Mouse (Mus musculus): ENCODE data around the gene Btn2a2. TPM values are rescaled to one million over a fixed set of nuclear protein-coding genes. Genes with fewer than 3 reads are reported as not detected.

Btn2a2 gene
- total RNA-seq, 2 experiments from 2014 or later, result not detected

GRCm38 (mm10) chr13:23525901-23526300, 37.2 kb upstream of the Btn2a2 start:
- intact Hi-C loops (cut with DNase I), result loop anchor here (2.0 to 10.0 kb wide), 2 partner anchors 95 to 1811 kb away; partner anchors contain the start of genes Hist1h2ai, Hist1h2bl and Hist1h3h
- no peak for DNase-seq

- intact Hi-C loops (cut with DNase I), result loop anchor here (2.0 to 10.0 kb wide), 2 partner anchors 94 to 1810 kb away; partner anchors contain the start of genes Hist1h2ai, Hist1h2bl and Hist1h3h
- peak; percentile 82 to 85 for DNase-seq
Measured at GRCm38 (mm10) chr13:23524654-23525053, 36.0 kb upstream of the Btn2a2 start.

- no peak for DNase-seq
- intact Hi-C loops (cut with DNase I), result loop anchor here (2.0 to 10.0 kb wide), 2 partner anchors 93 to 1809 kb away; partner anchors contain the start of genes Hist1h2ai, Hist1h2bl and Hist1h3h
Measured at GRCm38 (mm10) chr13:23523976-23524375, 35.3 kb upstream of the Btn2a2 start.

- intact Hi-C loops (cut with DNase I), result loop anchor here (10.0 kb wide), 1 partner anchor 1807 kb away; the partner anchor contains the start of genes Hist1h2ai, Hist1h2bl and Hist1h3h
- DNase-seq, result peak; percentile 75 to 79
Measured at GRCm38 (mm10) chr13:23521703-23522102, 33.0 kb upstream of the Btn2a2 start.

- intact Hi-C loops (cut with DNase I), result loop anchor here (2.0 to 5.0 kb wide), 5 partner anchors 73 to 1577 kb away; partner anchors contain the start of gene Zfp322a
- DNase-seq, result peak; percentile 76 to 80
Measured at GRCm38 (mm10) chr13:23519416-23519815, 30.8 kb upstream of the Btn2a2 start.

- peak; percentile 74 to 83 for DNase-seq
- intact Hi-C loops (cut with DNase I), result loop anchor here (2.0 to 5.0 kb wide), 5 partner anchors 72 to 1577 kb away; partner anchors contain the start of gene Zfp322a
Measured at GRCm38 (mm10) chr13:23518885-23519284, 30.2 kb upstream of the Btn2a2 start.

GRCm38 (mm10) chr13:23518295-23518603, 29.6 kb upstream of the Btn2a2 start:
- intact Hi-C loops (cut with DNase I), result loop anchor here (2.0 to 5.0 kb wide), 5 partner anchors 71 to 1576 kb away; partner anchors contain the start of gene Zfp322a
- DNase-seq, result no peak

- DNase-seq, result peak; percentile 86 to 88
- intact Hi-C loops (cut with DNase I), result loop anchor here (2.0 to 5.0 kb wide), 6 partner anchors 65 to 1575 kb away; partner anchors contain the start of gene Zfp322a
Measured at GRCm38 (mm10) chr13:23517603-23518294, 29.1 kb upstream of the Btn2a2 start.

- peak; percentile 76 to 80 for DNase-seq
- intact Hi-C loops (cut with DNase I), result loop anchor here (2.0 to 5.0 kb wide), 4 partner anchors 64 to 1575 kb away; partner anchors contain the start of gene Zfp322a
Measured at GRCm38 (mm10) chr13:23516822-23517602, 28.4 kb upstream of the Btn2a2 start.

- intact Hi-C loops (cut with DNase I), result loop anchor here (2.0 to 5.0 kb wide), 4 partner anchors 63 to 1574 kb away; partner anchors contain the start of gene Zfp322a
Measured at GRCm38 (mm10) chr13:23515826-23516620, 27.4 kb upstream of the Btn2a2 start.

GRCm38 (mm10) chr13:23515281-23515680, 26.6 kb upstream of the Btn2a2 start:
- intact Hi-C loops (cut with DNase I), result loop anchor here (5.0 kb wide), 3 partner anchors 148 to 1573 kb away; partner anchors contain the start of gene Zfp322a
- DNase-seq, result no peak

More at GRCm38 (mm10) chr13:23515826-23516620, 27.4 kb upstream of the Btn2a2 start:
- DNase-seq, result no peak

- intact Hi-C loops (cut with DNase I), result no loop called here
- DNase-seq, result no peak
Measured at GRCm38 (mm10) chr13:23513517-23513916, 24.9 kb upstream of the Btn2a2 start.

GRCm38 (mm10) chr13:23510127-23510526, 21.5 kb upstream of the Btn2a2 start:
- no peak for DNase-seq
- intact Hi-C loops (cut with DNase I), result no loop called here

GRCm38 (mm10) chr13:23506819-23507515, 18.3 kb upstream of the Btn2a2 start:
- intact Hi-C loops (cut with DNase I), result no loop called here

GRCm38 (mm10) chr13:23506351-23506750, 17.7 kb upstream of the Btn2a2 start:
- no peak for DNase-seq
- intact Hi-C loops (cut with DNase I), result no loop called here

More at GRCm38 (mm10) chr13:23506819-23507515, 18.3 kb upstream of the Btn2a2 start:
- no peak for DNase-seq

GRCm38 (mm10) chr13:23505662-23506345, 17.1 kb upstream of the Btn2a2 start:
- intact Hi-C loops (cut with DNase I), result no loop called here
- no peak for DNase-seq

- intact Hi-C loops (cut with DNase I), result no loop called here
Measured at GRCm38 (mm10) chr13:23503797-23504196, 15.1 kb upstream of the Btn2a2 start.

GRCm38 (mm10) chr13:23502916-23503315, 14.3 kb upstream of the Btn2a2 start:
- intact Hi-C loops (cut with DNase I), result no loop called here
- no peak for DNase-seq

More at GRCm38 (mm10) chr13:23503797-23504196, 15.1 kb upstream of the Btn2a2 start:
- peak in 1 of 2 experiments; percentile 58 for DNase-seq

All from heart, postnatal 14 days (tissue).